Mouse (Mus musculus) brain, embryonic 14.5 days (tissue): Measurements from ENCODE around the gene Astn2.

ENCODE experiments used
- CTCF ChIP-seq: fragments of 200-500 bp; IDR thresholded peaks from 2 replicates; pipeline ENCODE4 v1.5.1; 2012; ENCODE audit warnings: inconsistent platforms, mild to moderate bottlenecking, moderate library complexity, borderline replicate concordance; ENCODE audit not compliant: insufficient read depth, insufficient read length; ENCODE audit errors: extremely low read depth
- POLR2A ChIP-seq: fragments of 200-500 bp; IDR thresholded peaks from 2 replicates; pipeline ENCODE4 v1.6.1; 2012; ENCODE audit warnings: mild to moderate bottlenecking, inconsistent platforms, borderline replicate concordance; ENCODE audit not compliant: poor library complexity, insufficient read depth, insufficient read length, severe bottlenecking; ENCODE audit errors: extremely low read depth

DNA sequence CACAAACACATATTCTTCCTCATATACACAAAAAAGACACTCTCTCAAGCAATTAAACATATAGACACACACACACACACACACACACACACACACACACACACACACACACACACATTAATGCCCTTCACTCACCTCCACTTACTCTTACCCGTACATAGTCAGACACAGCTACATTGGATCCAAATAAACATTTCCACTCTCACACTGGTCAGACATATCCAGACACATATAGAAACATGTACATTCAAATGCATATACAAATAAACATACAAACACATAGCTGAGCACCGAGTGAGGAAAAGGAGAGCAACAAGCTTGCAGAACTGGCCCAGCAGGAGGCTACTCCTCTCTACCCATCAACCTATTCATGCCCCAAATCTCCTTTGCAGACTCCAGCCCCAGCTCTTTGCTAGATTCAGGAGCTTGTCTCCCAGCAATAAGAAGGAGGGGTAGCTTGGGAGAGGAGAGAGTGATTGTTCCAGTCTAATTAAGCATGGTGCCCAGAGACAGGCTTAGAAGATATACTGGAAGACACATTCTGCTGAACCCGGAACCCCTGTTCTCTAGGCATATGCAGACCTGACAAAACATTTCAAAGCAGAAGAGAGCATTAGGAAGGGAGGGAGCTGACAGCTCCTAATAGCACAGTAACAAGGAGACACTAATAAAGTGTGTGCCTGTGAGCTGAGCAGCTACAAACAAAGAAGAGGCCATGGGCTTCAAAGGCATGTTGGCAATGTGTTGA, 718.0 kb downstream of the Astn2 start:
- TF ChIP-seq CTCF = no peak
- TF ChIP-seq POLR2A = no peak
